Mouse (Mus musculus): Measurements from ENCODE around the gene Casc1.

DNA sequence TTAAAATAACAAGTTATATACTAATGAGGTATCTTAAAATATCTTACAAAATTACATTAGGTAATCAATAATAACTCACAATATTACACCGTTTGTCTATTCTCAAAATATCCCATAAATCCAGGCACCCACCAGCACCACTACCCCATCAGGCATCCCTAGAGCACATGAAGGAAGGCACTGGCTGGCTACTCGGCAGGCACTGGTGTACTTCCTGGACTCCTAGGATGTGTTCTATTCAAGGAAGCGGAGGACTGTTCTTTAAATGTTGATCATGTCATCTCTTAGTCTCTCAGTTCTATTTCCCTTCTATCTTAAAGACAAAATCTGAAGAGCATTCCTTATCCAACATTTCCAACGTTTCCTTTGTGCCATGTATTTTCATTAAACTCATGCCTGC, 26.3 kb upstream of the Casc1 start:
- TF ChIP-seq ELF1 (IDR thresholded peaks at IDR 0.05; ENCODE audit: low read depth, low read length) (no peak), NELFE (IDR thresholded peaks at IDR 0.05; ENCODE audit: low read depth, low read length) (no peak), EP300 (IDR thresholded peaks at IDR 0.05; ENCODE audit: low read depth in 1 of 2, low read length in 2 of 2) (no peak), CHD2 (IDR thresholded peaks at IDR 0.05; ENCODE audit: low read length) (no peak), MAX (IDR thresholded peaks at IDR 0.05; ENCODE audit: low read length) (no peak), MAZ (IDR thresholded peaks at IDR 0.05; ENCODE audit: low read depth, low read length) (no peak), ZMIZ1 (IDR thresholded peaks at IDR 0.05; ENCODE audit: low read depth, low read length) (no peak), ZC3H11A (IDR thresholded peaks at IDR 0.05; ENCODE audit: low read depth, low read length) (no peak), CTCF (IDR thresholded peaks at IDR 0.05 in 2 of 3, conservative IDR thresholded peaks at IDR 0.05 in 1 of 3; ENCODE audit: control insufficient read depth in 1 of 3, insufficient read depth in 1 of 3, low read depth in 2 of 3, low read length in 3 of 3, poor library complexity in 1 of 3, severe bottlenecking in 1 of 3) (no peak), POLR2AphosphoS2 (IDR thresholded peaks at IDR 0.05; ENCODE audit: low read length) (no peak), HCFC1 (IDR thresholded peaks at IDR 0.05; ENCODE audit: low read depth, low read length) (no peak), GABPA (IDR thresholded peaks at IDR 0.05; ENCODE audit: low read depth, low read length) (no peak), TAL1 (IDR thresholded peaks at IDR 0.05; ENCODE audit: low read length) (no peak), ZNF384 (IDR thresholded peaks at IDR 0.05; ENCODE audit: low read depth, low read length) (no peak)
